Mouse (Mus musculus): ENCODE measurements around the gene Wdr86. TPM values are rescaled to one million over a fixed set of nuclear protein-coding genes. Genes with fewer than 3 reads are reported as not detected.

Wdr86 gene
- total RNA-seq, 2 experiments from 2014 or later = 1.1 to 2.5 TPM

GRCm38 (mm10) chr5:24686671-24687420 lies 43.7 kb downstream of the Wdr86 start:
- DNase-seq = peak in 1 of 2 experiments; percentile 16
- intact Hi-C loops (cut with DNase I) = loop anchor here (5.0 kb wide), 1 partner anchor 155 kb away; the partner anchor contains the start of gene Rheb

GRCm38 (mm10) chr5:24686176-24686575 lies 44.4 kb downstream of the Wdr86 start:
- intact Hi-C loops (cut with DNase I) = loop anchor here (5.0 kb wide), 1 partner anchor 156 kb away; the partner anchor contains the start of gene Rheb
- no peak for DNase-seq

GRCm38 (mm10) chr5:24685366-24686093 lies 45.0 kb downstream of the Wdr86 start, which contains the start of gene Nub1:
Gene Nub1 (plus strand): TSS chr5:24685532.
- intact Hi-C loops (cut with DNase I) = loop anchor here (2.0 to 5.0 kb wide), 2 partner anchors 65 to 157 kb away; partner anchors contain the start of gene Rheb
- peak; percentile 99 for DNase-seq

DNA sequence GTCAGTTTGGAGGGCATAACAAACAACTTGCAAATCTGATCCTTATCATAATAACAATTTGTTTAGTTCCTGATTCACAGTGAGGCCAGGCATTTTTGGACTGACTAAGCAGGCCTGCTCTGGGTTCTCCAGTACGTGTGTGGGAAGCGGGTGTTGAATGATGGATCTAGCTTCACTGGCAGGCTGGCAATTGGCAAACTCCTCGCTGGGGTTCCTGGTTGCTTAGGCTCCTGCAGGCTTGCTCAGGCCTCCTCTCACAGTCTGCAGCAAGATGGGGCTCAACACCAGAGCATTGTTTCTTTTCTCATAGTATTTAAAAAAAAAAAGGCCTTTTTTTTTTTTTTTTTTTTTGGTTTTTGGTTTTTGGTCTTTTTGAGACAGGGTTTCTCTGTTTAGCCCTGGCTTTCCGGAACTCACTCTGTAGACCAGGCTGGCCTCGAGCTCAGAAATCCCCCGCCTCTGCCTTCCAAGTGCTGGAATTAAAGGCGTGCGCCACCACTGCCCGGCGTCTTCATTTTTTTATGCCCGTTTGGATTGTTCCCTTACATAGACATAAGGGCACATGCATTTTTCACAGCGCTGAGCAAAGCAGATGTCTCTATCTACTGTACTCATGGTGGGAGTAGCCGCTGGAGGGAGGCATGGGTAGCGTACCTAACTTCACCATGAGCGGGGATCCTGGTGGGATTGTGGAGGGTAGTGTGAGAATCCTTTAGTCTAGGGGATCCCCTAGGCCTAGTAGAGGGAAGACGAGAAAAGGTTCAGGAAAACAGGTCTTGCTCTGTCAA lies 45.8 kb downstream of the Wdr86 start:
- intact Hi-C loops (cut with DNase I) = loop anchor here (2.0 to 5.0 kb wide), 2 partner anchors 66 to 158 kb away; partner anchors contain the start of gene Rheb
- peak; percentile 32 to 64 for DNase-seq

- DNase-seq = no peak
- intact Hi-C loops (cut with DNase I) = no loop called here
Observed at GRCm38 (mm10) chr5:24681436-24681835, 49.1 kb downstream of the Wdr86 start.

- intact Hi-C loops (cut with DNase I) = loop anchor here (1.0 to 10.0 kb wide), 2 partner anchors 231 to 337 kb away; no protein-coding TSS in a partner anchor
- DNase-seq = peak; percentile 88 to 93
Observed at GRCm38 (mm10) chr5:24674238-24674637, 56.3 kb downstream of the Wdr86 start.

Other genes with a start within 250 kb of the Wdr86 start
- gene Gbx1, start 203.5 kb downstream of the Wdr86 start, total RNA-seq (2021) = under 1 TPM in 1 of 2 experiments, not detected in 1; 0.10 TPM
- gene Asb10, start 189.7 kb downstream of the Wdr86 start, total RNA-seq (2021) = 10 to 100 TPM; 41.9 to 47.0 TPM
- gene 4931409K22Rik, start 173.9 kb downstream of the Wdr86 start, total RNA-seq (2021) = not detected
- gene Abcf2, start 153.3 kb downstream of the Wdr86 start, total RNA-seq (2021) = 10 to 100 TPM; 44.2 to 47.5 TPM
- gene Chpf2, start 144.0 kb downstream of the Wdr86 start, total RNA-seq (2021) = 10 to 100 TPM; 19.4 to 19.8 TPM
- gene Smarcd3, start 106.3 kb downstream of the Wdr86 start, total RNA-seq (2021) = 10 to 100 TPM; 61.4 to 67.8 TPM
- gene Nub1, start 45.2 kb downstream of the Wdr86 start, total RNA-seq (2021) = 10 to 100 TPM; 29.3 to 31.6 TPM
- gene Crygn, start 27.3 kb upstream of the Wdr86 start, total RNA-seq (2021) = not detected
- gene Rheb, start 111.9 kb upstream of the Wdr86 start, total RNA-seq (2021) = 10 to 100 TPM; 84.6 to 90.3 TPM

All from heart, postnatal 10 days (tissue).